ENCODE assay signal across 27 mouse cellular contexts in genomic region chr12:11754184-11754907, GRCm38 (mm10).
"Had no signal": no experiment of that assay in that cellular context is flagged by ENCODE, and none has a peak within 500 bp of the region (broad histone marks: within the 10 kb centered on the region; RNA-seq: fewer than 3 reads in every experiment).

No protein-coding gene starts in this region.

- H3K4me1 ChIP-seq: heart, embryonic 13.5 days; heart, embryonic 15.5 days; hindbrain, embryonic 10.5 days; hindbrain, embryonic 12.5 days; limb, embryonic 10.5 days; limb, embryonic 12.5 days; liver, embryonic 13.5 days; liver, embryonic 15.5 days had no signal

- ATAC-seq: hindbrain, embryonic 16.5 days; inflammation-experienced regulatory T-cells, adult 6 months had no signal

- DNase-seq: gastrocnemius, adult 2 months; gastrocnemius, postnatal 10 days; gastrocnemius, postnatal 25 days; heart, adult 2 months; heart, postnatal 14 days; heart, postnatal 36 days; kidney, adult 18-20 months; kidney, adult 8-10 months; kidney, postnatal 10 days; kidney, postnatal 25 days; kidney, postnatal 4 days; liver; liver, embryonic 13.5 days had no signal

- H3K4me2 ChIP-seq: heart, embryonic 11.5 days; heart, embryonic 13.5 days; heart, embryonic 15.5 days; hindbrain, embryonic 12.5 days; hindbrain, embryonic 14.5 days; limb, embryonic 12.5 days; liver, embryonic 11.5 days; liver, embryonic 13.5 days; liver, embryonic 15.5 days had no signal

- H3K27me3 ChIP-seq: heart, embryonic 13.5 days; heart, embryonic 15.5 days; hindbrain, embryonic 12.5 days; limb, embryonic 12.5 days; liver, embryonic 13.5 days; liver, embryonic 15.5 days had no signal

- H3K36me3 ChIP-seq: heart, embryonic 13.5 days; heart, embryonic 15.5 days; hindbrain, embryonic 10.5 days; hindbrain, embryonic 12.5 days; limb, embryonic 10.5 days; limb, embryonic 12.5 days; liver, embryonic 13.5 days; liver, embryonic 15.5 days had no signal

- H3K9ac ChIP-seq: heart, embryonic 13.5 days; heart, embryonic 15.5 days; hindbrain, embryonic 12.5 days; hindbrain, embryonic 14.5 days; limb, embryonic 12.5 days; liver, embryonic 13.5 days; liver, embryonic 15.5 days had no signal

- H3K9me3 ChIP-seq: heart, embryonic 13.5 days; heart, embryonic 15.5 days; hindbrain, embryonic 10.5 days; hindbrain, embryonic 12.5 days; limb, embryonic 10.5 days; limb, embryonic 12.5 days; liver, embryonic 13.5 days; liver, embryonic 15.5 days had no signal

- H3K27ac ChIP-seq: gastrocnemius, adult 2 months; heart, adult 2 months; heart, embryonic 13.5 days; heart, embryonic 15.5 days; hindbrain, embryonic 10.5 days; hindbrain, embryonic 12.5 days; hindbrain, embryonic 14.5 days; layer of hippocampus, adult 2 months; left cerebral cortex, adult 2 months; limb, embryonic 10.5 days; limb, embryonic 12.5 days; liver, embryonic 13.5 days; liver, embryonic 15.5 days had no signal

- H3K4me3 ChIP-seq: gastrocnemius, adult 2 months; heart, adult 2 months; heart, embryonic 13.5 days; heart, embryonic 15.5 days; hindbrain, embryonic 10.5 days; hindbrain, embryonic 12.5 days; layer of hippocampus, adult 2 months; left cerebral cortex, adult 2 months; limb, embryonic 10.5 days; limb, embryonic 12.5 days; liver, embryonic 13.5 days; liver, embryonic 15.5 days had no signal
